Mouse (Mus musculus) retina, adult 2 months (tissue): Measurements from ENCODE around the gene Plekha7.

Experiments
- DNase-seq: peaks from one replicate; pipeline ENCODE4 v3.0.0-alpha.2; 2012; ENCODE audit warnings: low read depth, low spot score

The Plekha7 gene

DNA sequence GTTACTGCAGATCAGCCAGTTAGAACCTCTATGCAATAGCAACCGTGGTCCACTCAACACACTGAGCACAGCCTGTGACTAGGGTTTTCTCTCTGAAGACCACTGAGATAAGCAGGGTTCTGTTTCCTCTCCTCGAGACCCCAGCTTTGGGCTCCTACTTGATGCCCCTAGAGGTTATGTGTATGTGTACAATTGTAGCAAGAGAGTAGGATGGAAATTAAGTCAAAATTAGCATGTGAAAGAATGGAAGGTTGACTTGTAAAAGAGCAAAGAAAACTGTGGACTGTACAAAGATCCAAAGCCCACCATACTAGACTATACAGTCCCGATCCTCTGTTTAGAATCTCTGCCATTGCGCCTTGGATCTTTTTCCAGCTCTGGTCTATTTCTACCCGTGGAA lies 119.8 kb downstream of the Plekha7 start:
- no peak for DNase-seq

- DNase-seq = no peak
Observed at GRCm38 (mm10) chr7:116187521-116187920, 120.7 kb downstream of the Plekha7 start.

DNA sequence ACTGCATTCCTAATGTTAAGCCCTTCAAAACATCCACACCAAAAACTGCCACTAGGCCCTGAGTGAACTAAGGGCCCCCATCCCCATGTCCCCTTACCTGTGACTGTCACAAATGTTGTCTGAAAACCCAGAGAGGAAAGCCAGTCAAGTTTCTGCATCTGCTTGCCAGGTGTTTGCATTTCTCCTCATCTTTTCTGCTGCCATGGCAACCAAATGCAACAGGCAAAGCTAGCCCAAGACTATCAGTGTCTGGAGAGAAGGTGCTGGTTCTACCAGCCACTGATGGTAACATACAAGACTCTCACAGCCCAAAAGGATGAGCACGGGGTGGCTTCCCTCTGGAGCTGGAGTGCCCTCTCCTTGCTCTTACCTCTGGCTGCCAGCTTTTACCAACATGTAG lies 121.3 kb downstream of the Plekha7 start:
- no peak for DNase-seq

GRCm38 (mm10) chr7:116186156-116186555 lies 122.0 kb downstream of the Plekha7 start:
- DNase-seq = no peak

DNA sequence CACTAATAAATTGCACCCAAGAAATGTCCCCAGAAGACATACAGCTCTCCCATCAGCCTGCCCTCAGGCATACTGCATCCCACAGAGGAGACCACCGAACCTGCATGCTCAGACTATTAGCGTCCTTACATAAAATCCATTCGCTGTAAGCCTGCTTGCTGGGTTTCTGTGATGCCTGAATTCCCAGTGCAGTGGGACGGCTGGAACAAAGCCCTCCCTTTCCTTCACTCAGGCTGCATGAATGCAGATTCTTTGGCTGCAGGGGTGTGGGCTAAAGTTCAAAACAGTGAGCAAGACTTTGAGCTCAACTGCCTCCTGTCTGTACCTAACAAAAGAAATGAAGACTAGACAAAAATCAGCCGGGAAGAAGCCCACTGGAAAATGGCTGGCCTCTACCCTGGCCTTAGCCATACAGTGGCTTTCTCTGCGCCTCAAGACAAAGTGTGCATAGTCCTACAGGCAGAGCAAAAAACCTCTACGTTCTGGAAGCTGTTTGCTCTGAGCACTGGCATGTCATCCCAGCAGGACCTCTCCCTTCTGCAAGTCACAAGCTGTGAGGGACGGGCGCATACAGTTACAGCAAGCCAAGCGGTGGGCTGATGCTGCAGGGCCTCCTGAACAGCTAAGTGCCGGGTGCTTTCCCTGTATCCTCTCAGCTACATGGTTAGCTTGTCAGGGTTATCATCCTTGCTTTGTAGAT lies 123.7 kb downstream of the Plekha7 start:
- no peak for DNase-seq

DNA sequence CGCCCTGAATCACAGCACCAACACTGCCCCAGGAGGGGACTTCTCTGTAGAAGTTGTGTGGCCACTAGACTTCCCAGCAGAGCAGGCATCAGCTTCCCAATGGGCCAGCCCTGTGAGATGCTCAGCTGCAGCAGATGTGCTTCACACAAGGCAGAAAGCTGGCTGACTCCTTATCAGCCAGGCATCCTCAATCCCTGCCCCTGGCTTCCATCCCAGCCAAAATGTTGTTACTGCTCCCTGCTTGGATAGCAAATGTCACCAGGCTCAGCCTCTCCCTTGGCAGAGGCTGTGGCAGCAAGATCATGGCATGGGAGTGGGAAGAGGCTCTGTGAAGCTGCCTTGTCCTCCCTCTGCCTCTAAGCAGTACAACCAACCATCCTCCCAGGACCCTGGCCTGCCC lies 125.7 kb downstream of the Plekha7 start:
- no peak for DNase-seq

DNA sequence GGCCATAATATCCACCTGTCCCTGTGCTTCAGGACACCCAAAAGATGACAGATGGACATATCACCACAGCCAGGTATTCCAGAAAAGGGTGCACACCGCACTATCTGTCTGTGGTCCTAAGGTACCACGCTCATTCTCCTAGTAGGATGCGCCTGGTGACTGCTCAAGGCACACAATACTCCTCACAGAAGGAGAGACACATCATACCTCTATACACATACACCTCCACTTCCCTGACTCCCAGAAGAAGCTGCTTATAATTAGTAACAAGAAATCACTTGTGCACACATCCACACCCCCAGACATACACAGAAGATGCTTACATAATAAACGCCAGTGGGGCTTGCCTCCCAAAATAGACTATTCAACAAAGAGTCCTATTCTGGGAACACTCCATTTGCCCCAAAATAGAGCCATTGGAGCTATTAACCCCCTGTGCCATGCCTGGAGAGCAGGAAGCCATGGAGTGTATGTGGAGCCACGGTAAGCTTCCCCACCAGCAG lies 126.7 kb downstream of the Plekha7 start:
- no peak for DNase-seq

- DNase-seq = no peak
Observed at GRCm38 (mm10) chr7:116178916-116179315, 129.3 kb downstream of the Plekha7 start.

GRCm38 (mm10) chr7:116172774-116173173 lies 135.4 kb downstream of the Plekha7 start:
- DNase-seq = no peak

DNA sequence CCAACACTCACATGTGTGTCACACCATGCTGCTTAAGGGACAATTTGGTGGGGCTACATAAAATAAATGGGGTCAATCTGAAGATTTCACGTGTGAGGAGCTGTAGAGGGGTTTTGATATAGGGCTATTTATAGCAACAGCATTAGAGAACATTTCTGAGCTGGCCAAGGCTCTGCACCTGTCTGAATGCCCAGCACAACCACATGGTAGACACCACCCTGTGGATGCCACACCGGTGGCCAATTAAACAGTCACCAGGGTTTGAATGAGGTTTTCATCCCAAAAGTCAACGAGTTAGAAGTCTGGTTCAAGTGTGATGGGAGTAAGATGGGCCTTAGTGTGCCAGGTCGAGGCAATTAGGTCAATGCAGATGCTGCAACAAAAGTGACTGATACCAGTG lies 138.8 kb downstream of the Plekha7 start:
- no peak for DNase-seq

- DNase-seq = no peak
Observed at GRCm38 (mm10) chr7:116168224-116168623, 140.0 kb downstream of the Plekha7 start.

DNA sequence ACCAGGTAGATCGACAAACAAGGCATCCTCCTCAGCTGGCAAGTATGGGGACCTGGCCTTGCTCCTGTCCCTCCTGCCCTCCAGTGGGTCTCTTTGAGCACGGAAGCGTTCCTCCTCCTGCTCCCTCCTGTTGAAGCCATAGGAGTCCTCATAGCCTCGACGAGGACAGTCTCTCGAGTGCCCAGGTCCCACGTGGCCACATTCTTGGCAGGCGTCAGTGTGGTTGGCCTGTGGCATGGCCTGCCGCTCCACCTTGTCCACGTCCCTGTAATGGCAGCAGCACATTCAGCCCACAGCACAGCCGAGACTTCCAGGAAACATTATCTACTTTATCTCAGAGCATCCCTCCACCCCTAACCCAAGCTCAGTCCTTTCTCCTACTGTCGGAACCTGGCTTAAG lies 143.9 kb downstream of the Plekha7 start:
- DNase-seq = no peak

DNA sequence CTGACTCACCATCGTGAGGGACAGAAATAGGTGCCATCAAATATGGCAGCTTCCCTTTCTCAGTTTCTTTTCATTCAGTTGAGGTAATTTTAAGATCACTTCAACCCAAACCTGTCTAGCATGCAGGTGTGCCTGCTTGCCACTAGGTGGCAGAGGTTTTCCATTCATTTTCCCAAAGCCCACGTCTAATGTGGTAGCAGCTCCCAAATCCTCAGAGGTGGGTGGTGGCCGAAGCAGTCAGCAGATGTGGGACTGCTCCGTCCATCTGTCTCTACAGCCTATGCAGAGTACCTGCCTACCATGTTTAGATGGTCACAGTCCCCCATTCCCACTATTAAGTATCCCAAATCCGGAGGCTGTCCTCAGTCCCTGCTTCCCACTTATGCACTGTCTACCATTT lies 146.6 kb downstream of the Plekha7 start:
- DNase-seq = peak; percentile 16

GRCm38 (mm10) chr7:116156894-116157143 lies 151.4 kb downstream of the Plekha7 start:
- DNase-seq = no peak

- no peak for DNase-seq
Observed at GRCm38 (mm10) chr7:116156072-116156893, 151.9 kb downstream of the Plekha7 start.

- no peak for DNase-seq
Observed at GRCm38 (mm10) chr7:116153781-116154368, 154.3 kb downstream of the Plekha7 start.

DNA sequence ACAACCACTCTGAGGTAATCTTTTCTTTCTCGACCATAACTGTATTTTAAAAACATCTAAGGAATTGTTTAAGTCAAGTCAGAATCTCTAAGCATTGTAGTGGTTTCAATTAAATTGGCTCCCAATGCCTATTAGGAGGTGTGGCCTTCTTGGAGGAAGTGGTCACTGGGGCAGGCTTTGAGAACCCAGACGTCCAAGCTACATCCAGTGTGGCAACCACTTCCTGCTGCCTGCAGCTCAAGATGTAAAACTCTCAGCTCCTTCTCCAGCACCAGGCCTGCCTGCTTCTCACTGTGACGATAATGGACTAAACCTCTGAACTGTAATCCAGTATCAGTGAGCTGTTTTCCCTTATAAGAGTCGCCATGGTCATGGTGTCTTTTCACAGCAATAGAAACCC lies 158.6 kb downstream of the Plekha7 start:
- DNase-seq = no peak

- no peak for DNase-seq
Observed at GRCm38 (mm10) chr7:116147114-116147513, 161.1 kb downstream of the Plekha7 start.

DNA sequence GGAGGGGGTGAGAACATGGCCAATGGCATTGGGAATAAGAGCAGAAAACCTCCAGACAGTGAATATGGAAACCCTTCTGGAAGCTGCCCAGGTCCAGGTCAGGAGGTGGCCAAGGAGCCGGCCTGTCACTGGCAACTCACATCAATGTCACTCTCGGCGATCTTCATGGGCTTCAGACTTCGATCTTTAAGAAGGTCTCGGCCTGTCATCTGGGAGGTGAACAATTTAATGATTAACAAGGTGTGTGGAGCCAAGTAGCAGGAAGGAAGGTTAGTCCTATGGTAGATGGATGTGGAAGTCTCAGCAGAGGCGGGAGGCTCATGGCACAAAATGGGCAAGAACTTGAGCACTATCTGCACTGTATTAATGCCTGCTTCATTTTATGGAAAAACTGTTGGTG lies 163.1 kb downstream of the Plekha7 start:
- no peak for DNase-seq

- DNase-seq = no peak
Observed at GRCm38 (mm10) chr7:116137671-116138070, 170.5 kb downstream of the Plekha7 start.

- no peak for DNase-seq
Observed at GRCm38 (mm10) chr7:116137149-116137548, 171.0 kb downstream of the Plekha7 start.

DNA sequence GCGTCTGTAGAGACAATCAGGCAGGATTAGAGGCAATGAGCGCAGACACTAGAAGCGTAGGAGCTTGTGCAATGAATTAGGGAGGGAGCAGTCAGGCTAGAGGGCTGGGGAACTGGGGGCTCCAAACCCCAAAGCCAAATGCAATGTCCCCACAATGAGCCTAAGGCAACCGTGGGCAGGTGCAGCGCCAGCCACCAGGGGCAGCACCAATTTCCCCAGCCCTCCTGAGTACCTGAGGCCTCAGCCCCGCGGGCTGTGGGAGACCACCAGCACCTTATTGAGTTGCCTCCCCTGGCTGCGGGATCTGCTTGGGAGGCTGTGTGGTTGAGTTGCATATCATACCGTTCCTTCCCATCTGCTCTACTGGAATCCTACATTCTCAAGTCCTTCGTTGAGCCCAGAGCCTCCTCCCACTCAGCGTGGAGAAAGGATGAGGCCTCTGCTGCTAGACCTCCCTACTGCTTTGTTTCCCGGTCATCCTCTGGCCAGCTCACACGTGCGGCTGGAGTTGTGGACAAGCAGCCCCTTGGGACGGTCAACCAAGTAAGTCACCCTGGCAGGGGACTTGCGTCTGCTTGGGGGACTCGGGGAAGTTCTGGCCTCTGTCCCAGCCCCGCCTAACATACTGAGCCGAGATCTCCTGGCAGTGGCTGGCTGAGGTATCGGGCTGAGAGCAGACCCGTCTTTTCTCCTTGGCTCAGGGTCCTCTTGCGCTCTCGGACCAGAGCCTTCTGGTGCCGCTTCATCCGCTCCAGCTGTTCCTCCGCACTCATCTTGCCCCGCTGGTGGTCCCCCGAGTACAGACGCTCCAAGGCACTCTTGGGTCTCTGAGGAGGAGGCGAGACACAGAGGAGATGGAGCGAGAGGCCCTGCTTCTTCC lies 173.5 kb downstream of the Plekha7 start:
- DNase-seq = no peak
